18 mouse cellular contexts compared by ENCODE assay signal in genomic region chr15:9079626-9080025, GRCm38 (mm10). TPM values are rescaled to one million over a fixed set of nuclear protein-coding genes. Genes with fewer than 3 reads are reported as not detected.
A peak's percentile ranks its signal among the peaks of the same experiment; 100 is the strongest.
DNase-seq lines count a peak whose midpoint lies in the region; ATAC-seq lines count a peak whose summit lies in the region.
"Had no signal": no experiment of that assay in that cellular context is flagged by ENCODE, and none has a peak within 500 bp of the region (broad histone marks: within the 10 kb centered on the region; RNA-seq: fewer than 3 reads in every experiment).

No protein-coding gene starts in this region.

- H3K4me3 ChIP-seq in heart, embryonic 16.5 days (ENCODE audit: low read length): no peak overlapping the region
- H3K4me3 ChIP-seq in megakaryocyte, embryonic 14.5 days (replicated peaks): peak overlapping the region; percentile 6
- H3K4me3 ChIP-seq in liver, embryonic 12.5 days: peak overlapping the region; percentile 43
- H3K4me3 ChIP-seq: gastrocnemius, adult 2 months; neural tube, embryonic 12.5 days had no signal

- H3K27me3 ChIP-seq in heart, embryonic 16.5 days (ENCODE audit: control insufficient read depth, insufficient read depth, low read length): no peaks in the 10 kb centered on the region
- H3K27me3 ChIP-seq in megakaryocyte, embryonic 14.5 days (replicated peaks): no peaks in the 10 kb centered on the region
- H3K27me3 ChIP-seq in liver, embryonic 12.5 days (replicated peaks): no peaks in the 10 kb centered on the region
- H3K27me3 ChIP-seq: neural tube, embryonic 12.5 days had no signal

- intact Hi-C loops in gastrocnemius, postnatal 14 days (cut with DNase I; ENCODE audit: low total_unique reads): no loop called here

- 0 out of 2 replicates have a peak overlapping the region, but pooled peaks have one; percentile 26 for H3K9ac ChIP-seq in heart, embryonic 16.5 days (ENCODE audit: low read length)
- peak overlapping the region; percentile 100 for H3K9ac ChIP-seq in liver, embryonic 12.5 days
- H3K9ac ChIP-seq: forebrain, postnatal 0 days had no signal

- no peaks in the 10 kb centered on the region for H3K9me3 ChIP-seq in heart, embryonic 16.5 days (replicated peaks; ENCODE audit: control insufficient read depth, low read length)
- no peaks in the 10 kb centered on the region for H3K9me3 ChIP-seq in megakaryocyte, embryonic 14.5 days
- H3K9me3 ChIP-seq in liver, embryonic 12.5 days (replicated peaks): no peaks in the 10 kb centered on the region
- H3K9me3 ChIP-seq: neural tube, embryonic 12.5 days had no signal

- peaks cover 5% of the 10 kb centered on the region; the same call in 1 of the 2 replicates for H3K36me3 ChIP-seq in heart, embryonic 16.5 days (ENCODE audit: control insufficient read depth, insufficient read depth)
- peaks cover 46% of the 10 kb centered on the region for H3K36me3 ChIP-seq in megakaryocyte, embryonic 14.5 days (replicated peaks; ENCODE audit: low read length)
- H3K36me3 ChIP-seq in liver, embryonic 12.5 days: peaks cover 60% of the 10 kb centered on the region
- H3K36me3 ChIP-seq: neural tube, embryonic 12.5 days had no signal

- peak overlapping the region; percentile 56 for H3K4me2 ChIP-seq in heart, embryonic 16.5 days (ENCODE audit: low read depth, low read length)
- peak overlapping the region; percentile 82 for H3K4me2 ChIP-seq in liver, embryonic 12.5 days
- H3K4me2 ChIP-seq: neural tube, embryonic 12.5 days had no signal

- peak overlapping the region; percentile 98 for H3K27ac ChIP-seq in heart, embryonic 16.5 days (ENCODE audit: low read length)
- H3K27ac ChIP-seq in liver, embryonic 12.5 days: peak overlapping the region; percentile 100
- H3K27ac ChIP-seq: gastrocnemius, adult 2 months; hindbrain, postnatal 0 days; neural tube, embryonic 12.5 days had no signal

- ATAC-seq in heart, embryonic 16.5 days (replicated peaks; ENCODE audit: extremely low read depth, insufficient read depth, low FRiP score): no peak
- ATAC-seq in megakaryocyte, adult 5-6 weeks (ENCODE audit: poor library complexity, severe bottlenecking): no peak
- no peak for ATAC-seq in liver, embryonic 12.5 days
- ATAC-seq: CD4-positive, CD25-positive, alpha-beta regulatory T cell, adult 4 months; forebrain, postnatal 0 days; hindbrain, postnatal 0 days had no signal

- H3K4me1 ChIP-seq in heart, embryonic 16.5 days (ENCODE audit: control insufficient read depth, insufficient read depth, low read length): peaks cover 65% of the 10 kb centered on the region
- H3K4me1 ChIP-seq in megakaryocyte, embryonic 14.5 days: peaks cover 90% of the 10 kb centered on the region
- peaks cover 89% of the 10 kb centered on the region for H3K4me1 ChIP-seq in liver, embryonic 12.5 days

- DNase-seq in heart, adult 18-20 months: no peak
- no peak for DNase-seq in layer of hippocampus, adult 9-10 months (ENCODE audit: low spot score)
- no peak for DNase-seq in gastrocnemius, postnatal 14 days
- DNase-seq: adrenal gland, postnatal 10 days; cerebellum, adult 9-11 months; forebrain, postnatal 0 days; gastrocnemius, adult 2 months; heart, postnatal 36 days; kidney, postnatal 14 days; right cerebral cortex, postnatal 14 days; thymus, adult 18-20 months had no signal

- WGBS in heart, embryonic 16.5 days: 36% methylated on average over 5 of the region's 5 CpGs
- WGBS in liver, embryonic 12.5 days (ENCODE audit: insufficient replicate concordance): 19% methylated on average over 5 of the region's 5 CpGs

RNA-seq across cellular contexts. Expression of gene Nadk2, which starts 8.6 kb away (rescaled TPM):
- 41.5 and 45.8 TPM in 2 replicates for polyA plus RNA-seq in heart, embryonic 16.5 days (2015; fragmentation: Nextera tagmentation; extraction: Ambion mirVana)
- total RNA-seq in heart, adult 18-20 months (2021): 10 to 100 TPM; 59.8 to 66.2 TPM
- 3.7 and 8.6 TPM in 2 replicates for polyA plus RNA-seq in megakaryocyte, embryonic 14.5 days (2012; ENCODE audit: insufficient read depth, low replicate concordance)
- total RNA-seq in megakaryocyte, adult 5-6 weeks (2015): 25.7 and 32.3 TPM in 2 replicates
- total RNA-seq in megakaryocyte, adult 5-6 weeks (2017): 30.0 and 31.3 TPM in 2 replicates
- 139 and 143 TPM in 2 replicates for polyA plus RNA-seq in liver, embryonic 12.5 days (2016; fragmentation: Nextera tagmentation; extraction: Ambion mirVana)
- total RNA-seq in gastrocnemius, postnatal 14 days (2021): 10 to 100 TPM; 21.1 to 25.0 TPM
